Mouse (Mus musculus) NIH3T3 (cell line): ENCODE data around the gene Upk3b.

Experiments
- DNase-seq: peaks from one replicate; pipeline ENCODE4 v3.0.0-alpha.2; 2012; ENCODE audit warnings: low read depth

Gene Upk3b

DNA sequence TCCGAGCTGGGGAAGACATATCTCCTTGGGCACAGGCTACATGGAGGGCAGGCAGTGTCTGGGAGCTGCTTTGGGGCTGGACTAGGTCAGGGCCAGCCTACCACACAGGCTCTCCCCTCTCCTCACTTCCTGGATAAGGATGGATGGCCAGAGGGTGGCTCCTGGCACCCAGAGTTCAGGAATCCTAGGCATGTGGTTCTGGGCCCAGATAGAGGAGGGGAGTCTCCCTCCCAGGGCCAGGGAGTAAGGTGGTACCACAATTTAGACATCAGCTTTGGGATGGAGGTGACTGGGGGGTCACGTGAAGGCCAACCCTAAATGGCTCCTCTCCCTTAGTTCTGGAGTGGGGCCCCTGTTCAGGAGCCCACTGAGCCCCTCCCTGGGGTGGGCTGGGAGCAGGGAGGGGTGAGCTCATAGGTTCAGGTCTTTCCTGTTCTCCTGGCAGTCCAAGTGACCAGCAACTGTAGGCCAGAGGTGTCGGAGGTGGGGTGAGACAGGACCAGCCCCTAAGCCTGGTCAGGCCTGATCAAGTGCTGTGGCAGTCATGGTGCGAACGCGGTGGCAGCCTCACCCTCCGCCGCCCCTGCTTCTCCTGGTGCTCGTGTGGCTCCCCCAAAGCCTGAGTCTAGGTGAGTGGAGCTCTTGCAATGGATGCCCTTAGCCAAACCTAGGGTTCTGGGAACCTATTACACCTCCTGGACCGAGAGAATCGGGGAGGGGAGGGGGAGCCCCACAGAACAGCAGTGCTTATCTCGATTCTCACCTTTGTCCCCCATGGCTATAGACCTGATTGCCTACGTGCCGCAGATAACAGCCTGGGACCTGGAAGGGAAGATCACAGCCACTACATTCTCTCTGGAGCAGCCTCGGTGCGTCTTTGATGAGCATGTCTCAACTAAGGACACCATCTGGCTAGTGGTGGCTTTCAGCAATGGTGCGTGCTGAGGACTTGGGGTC is at the start of gene Upk3b:
TSS of gene Upk3b (plus strand) at position 239 of the 957 bp plus-strand sequence.
- no peak for DNase-seq

DNA sequence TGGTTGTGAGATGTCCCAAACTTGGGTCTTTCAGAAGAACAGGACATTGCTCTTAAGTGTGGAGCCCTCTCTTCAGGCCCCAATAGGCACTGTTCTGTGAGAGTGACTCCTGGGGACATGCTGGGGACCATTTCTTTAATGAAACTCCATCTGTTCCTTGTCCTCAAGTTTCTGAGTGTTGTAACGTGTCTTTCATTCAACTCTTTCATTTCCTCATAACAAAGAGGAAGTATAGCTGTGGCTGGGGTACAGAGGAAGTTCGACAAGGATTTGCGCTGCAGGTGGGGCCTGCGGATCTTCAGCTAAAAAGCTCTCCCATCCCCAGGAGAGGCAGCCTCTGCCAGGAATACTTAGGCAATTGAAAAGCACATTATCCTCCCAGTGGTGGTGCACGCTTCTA is 47.7 kb upstream of the Upk3b start:
- DNase-seq: no peak

DNA sequence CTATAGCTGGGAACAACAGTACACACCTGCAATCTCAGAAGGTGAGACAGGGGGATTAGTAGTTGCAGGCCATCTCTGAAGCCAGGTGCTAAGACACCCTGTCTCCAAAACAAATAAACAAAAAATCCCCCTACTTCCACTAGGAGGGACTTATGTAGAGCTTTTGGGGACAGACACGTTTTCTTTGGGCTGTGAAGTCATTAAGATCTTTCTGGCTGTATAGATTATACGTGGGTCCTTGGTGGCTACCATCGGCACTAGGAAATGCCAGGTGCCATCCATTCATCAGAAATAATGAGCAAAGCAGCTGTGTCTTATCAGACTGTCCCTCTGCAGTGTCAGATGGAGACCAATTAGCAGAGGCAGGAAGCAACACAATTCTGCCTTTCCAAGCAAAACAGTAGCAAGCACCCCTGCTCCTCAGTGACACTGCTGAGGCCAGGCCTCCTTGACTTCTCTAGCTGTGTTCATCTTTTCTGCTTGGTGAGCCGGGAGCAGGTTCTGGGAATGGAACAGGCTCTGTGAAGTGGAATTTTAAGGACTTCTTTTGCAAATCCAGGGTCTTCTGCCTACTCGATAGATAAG is 44.8 kb upstream of the Upk3b start:
- no peak for DNase-seq

DNA sequence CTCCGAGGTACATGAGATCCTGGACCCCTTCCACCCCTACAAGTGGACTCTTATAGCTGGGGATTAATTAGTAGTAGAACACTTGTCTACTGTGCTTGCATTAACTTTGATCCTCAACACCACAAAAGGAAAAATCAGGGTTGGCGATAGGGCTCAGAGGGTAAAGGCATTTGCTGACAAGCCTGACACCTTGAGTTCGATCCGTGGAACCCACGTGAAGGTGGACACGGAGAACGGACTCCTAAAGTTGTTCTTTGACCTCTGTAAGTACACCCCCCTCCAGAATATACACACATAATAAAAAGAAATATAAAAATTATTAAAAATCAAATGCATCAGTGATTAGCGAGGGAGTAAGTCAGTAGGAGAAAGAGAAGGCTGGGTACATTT is 44.0 kb upstream of the Upk3b start:
- DNase-seq: no peak

DNA sequence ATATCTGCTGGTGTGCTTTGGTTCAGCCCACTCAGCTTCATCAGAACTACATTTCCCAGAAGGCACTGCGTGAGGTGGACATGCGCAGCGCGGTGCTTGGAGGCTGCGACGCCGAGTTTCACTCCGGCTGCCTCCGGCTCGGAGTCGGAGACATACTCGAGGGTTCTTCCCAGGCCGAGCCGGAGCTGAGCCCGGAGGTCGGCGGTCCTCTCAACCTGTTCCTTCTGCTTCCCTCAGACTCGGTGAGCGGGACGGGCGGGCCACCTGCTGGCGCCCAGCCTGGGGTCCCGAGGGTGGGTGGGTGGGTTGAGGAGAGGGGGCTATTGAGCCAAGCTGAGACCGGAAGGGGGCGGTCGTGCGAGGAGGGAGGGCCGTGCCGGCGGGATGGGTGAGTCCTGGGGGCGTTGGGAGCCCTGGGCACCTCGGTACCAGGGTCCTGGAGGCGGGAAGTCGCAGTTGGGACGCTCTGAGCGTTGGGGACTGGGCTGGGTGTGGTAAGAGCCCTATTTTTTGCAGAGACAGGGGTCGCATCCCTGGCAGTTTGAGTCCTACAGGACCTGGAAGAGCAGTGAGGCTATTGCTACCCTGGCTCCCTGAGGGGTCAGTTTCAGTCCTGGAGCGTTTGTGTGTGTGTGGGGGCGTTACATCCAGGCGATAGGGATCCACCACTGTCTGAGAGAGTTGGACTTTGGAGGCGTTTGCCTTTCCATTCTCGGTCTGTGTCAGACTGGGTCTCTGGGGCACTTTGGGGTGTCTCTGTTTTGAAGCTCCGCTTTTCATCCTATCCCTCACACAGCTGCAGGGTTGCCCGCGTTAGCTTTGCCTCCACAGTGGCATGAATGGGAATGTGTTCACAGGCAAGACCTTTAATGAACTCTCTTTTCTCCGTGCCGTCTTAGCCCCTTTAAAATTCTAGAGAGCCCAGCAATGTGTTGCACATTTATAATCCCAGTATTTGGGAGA is 43.3 kb upstream of the Upk3b start, which contains the start of gene Dtx2:
TSS of gene Dtx2 (plus strand) at position 76 of the 963 bp plus-strand sequence.
- DNase-seq: peak; percentile 95

DNA sequence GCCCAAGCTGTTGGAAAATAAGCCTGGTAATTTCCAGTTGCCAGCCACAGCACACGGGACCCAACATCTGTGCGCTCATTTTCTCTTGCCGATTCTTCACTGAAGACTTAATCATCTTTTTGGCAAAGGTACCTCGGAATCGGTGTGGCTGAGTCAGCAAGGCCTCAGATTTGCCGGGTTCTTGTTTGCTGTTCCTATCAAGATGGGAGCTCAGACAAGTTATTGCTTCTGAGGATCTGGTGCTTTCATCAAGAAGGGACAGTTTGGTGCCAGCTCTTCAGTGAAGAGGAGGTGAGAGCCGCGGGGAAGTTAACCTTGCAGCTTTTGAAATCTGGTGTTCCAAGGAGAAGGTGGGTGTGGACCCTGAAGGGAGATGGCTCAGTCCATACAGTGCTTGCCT is 42.1 kb upstream of the Upk3b start:
- DNase-seq: peak; percentile 70

DNA sequence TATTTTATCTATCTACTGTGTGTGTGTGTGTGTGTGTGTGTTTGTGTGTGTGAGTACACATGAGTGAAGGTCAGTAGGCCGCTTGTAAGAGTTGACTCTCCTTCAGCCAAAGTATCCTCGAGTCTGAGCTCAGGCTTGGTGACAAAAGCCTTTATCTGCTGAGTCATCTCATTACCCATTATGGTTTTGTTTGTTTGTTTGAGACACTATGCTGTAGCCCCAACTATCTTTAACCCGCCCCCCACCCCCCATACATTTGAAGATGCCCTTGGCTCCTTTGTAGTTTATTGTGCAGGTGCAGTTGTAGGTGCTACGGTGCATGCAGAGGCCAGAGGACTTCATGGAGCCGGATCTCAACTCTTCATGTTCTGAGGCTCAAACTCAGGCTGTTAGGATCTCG is 37.1 kb upstream of the Upk3b start:
- DNase-seq: no peak

DNA sequence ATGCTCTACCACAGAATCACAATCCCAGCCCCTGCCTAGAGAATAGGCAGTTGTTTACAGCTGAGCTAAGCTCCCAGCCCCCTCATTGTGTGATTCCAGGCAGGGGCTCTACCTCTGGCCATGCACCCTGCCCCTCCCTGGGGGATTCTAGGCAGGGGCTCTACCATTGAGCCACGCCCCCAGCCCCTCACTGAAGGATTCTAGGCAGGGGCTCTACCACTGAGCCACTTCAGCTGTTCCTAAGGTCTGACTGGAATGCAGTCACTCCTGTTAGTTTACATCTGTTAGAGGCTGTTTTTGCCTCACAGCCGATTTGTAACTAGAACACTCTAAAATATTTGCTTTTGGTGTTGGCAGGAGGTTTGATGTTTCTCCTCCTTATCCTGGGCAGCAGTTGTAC is 36.0 kb upstream of the Upk3b start:
- no peak for DNase-seq

DNA sequence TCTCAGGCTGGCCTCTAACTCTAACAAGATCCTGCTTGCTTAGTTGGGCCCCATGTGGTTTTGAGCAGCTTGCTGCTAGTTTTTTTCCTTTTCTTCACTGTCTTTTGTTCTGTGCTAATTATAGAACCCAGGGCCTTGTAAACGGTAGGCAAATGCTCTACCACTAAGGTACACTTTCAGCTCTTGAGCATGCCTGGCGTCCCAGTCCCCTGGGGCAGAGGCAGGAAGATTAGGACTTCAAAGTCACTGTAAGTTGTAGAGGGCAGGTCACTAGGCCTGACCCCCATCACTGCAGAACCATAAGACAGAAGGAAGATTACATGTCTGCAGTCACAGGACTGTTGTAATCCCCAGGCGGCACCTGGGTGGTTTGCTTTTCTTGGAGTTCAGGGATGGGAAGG is 35.5 kb upstream of the Upk3b start:
- DNase-seq: no peak

DNA sequence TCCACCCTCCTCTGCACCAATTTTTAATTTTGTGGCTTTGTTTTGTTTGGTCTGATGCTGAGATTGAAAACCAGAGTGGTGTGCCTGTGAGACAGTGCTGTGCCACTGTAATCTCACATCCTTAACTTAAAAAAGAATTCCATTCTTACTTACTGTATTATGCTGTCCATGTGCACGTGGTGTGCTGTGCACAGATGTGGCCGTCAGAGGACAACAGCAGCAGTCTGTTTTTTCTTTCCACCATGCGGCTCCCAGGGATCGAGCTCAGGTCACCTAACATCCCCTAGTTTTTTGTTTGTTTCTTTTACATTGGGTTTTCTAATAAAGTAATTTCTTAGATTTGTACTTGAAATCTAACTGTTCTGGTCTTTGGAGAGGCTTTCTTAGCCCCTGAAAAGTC is 33.8 kb upstream of the Upk3b start:
- DNase-seq: no peak

DNA sequence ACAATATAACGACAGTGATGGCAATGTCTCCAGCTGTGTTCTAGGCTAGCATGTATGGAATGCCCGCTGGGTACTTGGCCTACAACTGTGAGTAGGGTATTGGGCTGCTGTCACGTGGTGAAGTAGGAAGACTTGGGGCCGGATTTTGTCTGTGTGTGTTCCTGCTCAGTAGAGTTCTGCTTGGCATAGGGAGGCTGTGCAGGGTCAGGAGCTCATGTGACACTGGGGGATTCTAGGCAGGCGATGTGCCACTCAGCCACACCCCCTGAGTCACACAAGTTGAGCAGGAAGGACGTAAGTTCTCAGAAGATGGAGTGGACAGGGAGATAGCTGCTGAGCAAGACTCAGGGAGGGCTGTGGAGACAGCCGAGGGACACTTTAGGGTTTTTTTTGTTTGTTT is 30.6 kb upstream of the Upk3b start:
- DNase-seq: peak; percentile 28

DNA sequence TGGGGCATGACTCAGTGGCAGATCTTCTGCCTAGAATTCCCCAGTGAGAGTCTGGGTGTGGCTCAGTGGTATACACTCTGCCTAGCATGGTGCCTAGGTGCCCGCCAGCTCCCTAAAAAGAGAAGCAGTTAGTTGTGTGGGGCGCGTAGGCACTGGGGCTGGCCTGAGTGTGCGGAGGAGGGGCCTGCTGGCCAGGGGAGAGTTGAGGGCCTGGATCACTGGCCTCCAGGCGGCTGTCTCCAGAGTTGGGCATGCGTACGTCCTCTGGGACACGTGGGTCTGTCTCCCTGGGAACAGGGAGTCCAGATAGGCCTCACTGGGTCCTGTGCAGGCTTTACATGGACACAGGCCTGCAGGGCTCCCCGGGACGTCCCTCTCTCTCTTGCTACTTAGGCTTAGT is 23.4 kb upstream of the Upk3b start:
- DNase-seq: no peak

DNA sequence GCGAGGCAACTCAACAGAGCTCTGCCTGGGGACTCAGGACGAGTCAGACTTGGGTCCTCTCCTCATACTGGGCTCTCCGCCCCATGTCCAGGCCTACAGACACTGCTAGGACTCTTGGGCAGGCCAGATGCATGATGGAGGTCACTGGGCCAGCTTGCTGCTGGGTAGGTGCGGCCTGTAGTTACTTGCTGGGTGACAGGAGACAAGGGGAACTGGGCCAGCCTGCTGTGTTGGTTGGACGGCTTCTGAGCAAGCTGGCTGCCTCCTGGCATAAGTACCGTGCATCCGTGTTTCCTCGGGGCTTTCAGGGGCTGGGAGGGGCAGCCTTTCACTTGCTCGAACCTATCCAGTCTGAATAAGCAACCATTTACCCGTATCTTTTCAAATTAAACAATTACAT is 22.7 kb upstream of the Upk3b start:
- no peak for DNase-seq

DNA sequence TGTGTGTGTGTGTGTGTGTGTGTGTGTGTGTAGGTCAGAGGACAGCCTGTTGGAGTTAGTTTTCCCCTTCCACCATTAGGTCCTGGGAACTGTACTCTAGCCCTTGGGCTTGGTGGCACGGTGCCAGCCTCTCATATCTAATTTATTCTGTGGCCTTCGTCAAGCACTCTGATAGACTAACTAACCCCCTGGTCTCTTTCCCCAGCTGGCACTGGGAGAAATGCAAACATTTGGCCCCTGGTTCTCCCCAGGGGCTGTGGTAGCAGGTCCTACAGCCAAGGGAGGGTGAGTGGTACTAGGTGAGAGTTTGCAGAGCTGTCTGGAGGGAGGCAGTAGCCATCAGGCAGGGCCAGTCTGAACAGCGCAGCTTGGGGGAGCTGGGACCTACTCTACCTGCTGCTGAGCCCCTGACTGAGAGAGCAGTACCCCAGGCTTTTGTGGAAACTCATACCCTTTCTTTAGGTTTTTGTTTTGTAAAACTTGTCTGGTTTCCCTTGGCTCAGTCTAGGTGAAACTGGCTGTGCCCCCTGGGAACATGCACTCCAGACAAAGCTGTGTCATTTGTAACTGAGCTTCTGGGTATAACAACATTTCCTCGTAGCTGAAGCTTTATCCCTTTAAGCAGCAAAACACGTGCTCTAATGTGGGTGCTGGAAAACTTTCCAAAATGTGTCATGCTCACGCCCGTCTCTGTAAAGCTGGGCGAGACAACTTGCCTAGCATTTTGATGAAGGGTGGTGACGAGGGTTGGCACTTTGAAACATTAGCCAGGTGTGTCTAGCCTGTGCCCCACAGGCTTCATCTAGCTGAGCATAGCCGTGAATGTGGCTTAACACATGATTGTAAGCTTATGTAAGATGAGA is 22.1 kb upstream of the Upk3b start:
- DNase-seq: no peak

DNA sequence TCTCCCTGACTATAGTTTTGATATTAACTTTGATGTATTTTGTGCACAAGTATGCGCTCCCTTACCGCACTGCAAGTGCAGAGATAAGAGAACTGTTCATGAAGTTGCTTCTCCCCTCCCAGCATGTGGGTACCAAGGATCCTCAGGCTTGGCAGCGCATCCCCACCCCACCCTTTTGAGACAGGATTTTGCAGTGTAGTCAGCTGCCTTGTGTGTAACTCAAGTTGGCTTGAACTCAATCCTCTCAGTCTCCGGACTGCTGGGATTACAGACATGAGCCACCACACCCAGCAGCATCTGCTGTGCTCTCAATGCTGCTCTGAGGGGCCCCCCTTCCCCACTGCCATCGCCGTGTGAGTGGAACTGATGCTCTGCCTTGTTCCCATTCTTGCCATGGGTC is 21.0 kb upstream of the Upk3b start:
- no peak for DNase-seq

DNA sequence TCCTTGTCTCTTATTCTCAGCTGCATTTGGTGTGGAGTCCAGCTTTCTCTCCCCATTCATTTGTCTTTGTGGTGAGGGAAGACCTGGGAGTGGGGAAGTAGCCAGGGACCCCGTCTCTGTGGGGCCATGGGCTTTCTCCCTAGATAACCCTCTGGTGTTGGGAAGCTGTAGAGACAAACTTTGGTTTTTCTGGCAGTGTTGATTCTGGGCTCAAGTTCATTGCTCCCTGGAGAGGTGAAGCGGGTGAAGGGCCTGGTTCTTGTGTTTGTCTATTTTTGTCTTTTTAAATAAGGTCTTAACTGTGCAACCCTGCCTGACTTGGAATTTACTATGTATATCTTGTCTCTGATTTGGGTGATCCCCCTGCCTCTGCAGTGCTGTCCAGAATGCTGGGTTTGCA is 19.6 kb upstream of the Upk3b start:
- DNase-seq: no peak

DNA sequence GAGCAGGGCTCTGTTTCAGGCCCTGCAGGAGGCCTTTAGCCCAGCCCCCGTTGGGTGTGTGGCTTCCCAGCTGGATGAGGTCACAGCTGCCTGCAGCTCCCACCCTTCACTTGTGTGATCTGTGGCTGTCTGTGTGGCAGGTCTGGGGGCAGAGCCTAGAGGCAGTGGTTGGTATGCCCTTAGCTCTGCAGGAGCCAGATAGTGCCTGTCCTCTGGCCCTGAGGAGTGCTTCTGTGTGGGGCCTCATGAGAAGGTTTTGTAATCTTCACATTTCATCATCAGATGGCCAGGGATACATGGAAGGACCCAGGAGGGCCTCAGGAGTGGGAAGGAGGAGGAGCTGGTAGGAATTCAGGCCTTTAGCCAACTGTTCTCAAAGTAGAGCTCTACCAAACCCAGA is 18.4 kb upstream of the Upk3b start:
- peak; percentile 66 for DNase-seq

DNA sequence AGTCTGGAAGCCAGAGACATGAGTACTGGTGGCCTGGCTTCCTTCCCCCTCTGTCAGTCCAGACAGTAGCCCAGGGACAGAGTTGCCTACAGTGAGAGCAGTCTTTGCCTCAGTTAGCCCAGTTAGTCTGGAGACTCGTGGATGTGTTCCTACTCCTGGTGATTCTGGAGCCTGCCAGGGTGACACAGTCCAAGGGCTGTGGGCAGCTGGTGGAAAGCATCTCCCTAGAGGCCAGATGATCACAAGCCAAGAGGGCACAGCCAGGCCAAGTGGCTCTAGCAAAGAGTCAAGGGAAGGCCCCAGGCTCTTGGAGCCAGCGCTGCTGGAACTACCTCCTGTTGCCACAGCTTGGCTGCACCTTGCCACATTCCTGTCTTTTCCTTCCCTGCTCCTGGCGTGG is 12.6 kb upstream of the Upk3b start:
- DNase-seq: no peak

DNA sequence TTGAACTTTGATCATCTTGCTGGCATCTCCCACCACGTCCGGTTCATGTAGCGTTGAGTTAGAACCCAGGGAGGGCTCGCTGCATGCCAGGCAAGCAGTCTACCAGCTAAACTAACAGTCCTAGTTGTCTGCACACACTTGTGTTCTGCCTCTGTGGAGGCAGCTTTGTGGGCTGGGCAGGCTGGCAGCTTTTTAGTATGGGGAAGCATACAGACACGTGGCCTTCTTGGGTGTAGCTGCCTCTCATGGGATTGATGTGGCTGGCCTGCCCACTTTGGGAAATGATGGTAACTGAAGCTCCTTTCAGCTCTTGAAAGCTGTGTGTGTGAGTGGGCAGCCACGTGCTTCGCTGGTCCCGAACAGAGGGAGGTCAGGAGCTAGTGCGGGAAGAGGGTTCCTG is 11.4 kb upstream of the Upk3b start:
- no peak for DNase-seq

DNA sequence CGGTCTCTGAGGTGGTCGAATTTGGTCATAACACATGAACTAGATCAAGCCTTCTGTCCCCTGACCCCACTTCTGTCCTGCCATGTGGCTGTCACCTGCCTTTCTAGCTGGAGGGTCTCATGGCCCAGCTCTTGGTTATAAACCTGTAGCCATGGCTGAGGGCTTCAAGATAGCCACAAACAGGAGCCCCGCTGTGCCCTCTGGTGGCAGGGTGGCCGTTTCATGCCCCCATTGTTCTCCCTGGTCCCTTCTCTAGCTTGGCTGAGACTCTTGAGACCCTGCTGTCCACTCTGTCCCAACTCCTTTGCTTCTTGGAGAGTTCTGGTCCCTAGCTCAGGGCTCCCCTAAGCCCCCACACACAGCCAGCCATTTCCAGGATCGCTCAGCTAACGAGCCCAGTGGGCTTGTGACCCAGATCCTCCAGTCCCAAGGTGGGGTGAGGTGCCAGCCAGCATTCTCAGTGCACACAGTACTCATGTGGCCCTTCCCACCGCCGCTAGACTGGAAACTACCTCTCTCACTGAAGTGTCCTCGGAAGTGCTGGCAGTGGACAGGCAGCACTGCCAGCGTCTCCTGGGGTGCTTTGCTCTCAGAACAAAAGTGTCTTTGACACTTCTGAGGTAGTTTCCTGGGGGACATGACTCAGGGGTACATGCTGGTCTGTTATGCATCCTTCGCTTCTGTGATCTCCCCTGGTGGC is 10.5 kb upstream of the Upk3b start:
- DNase-seq: no peak

DNA sequence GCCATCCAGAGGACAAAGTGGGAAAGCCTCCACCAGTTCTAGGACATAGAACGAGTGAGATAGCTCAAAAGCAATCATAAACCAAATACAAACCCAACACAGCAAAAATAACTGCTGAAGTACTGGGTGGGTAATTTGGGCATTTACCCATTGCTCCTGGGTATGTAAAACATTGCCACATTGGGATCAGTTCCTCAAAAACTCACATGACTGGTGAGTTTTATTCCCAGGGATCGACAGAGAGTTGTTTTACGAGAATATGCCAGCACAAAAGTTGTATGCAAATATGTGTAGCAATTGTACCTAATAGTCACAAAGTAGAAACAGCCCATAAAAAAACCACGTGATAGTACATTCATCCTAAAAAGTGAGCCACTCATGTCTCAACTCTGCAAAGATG is 3.4 kb upstream of the Upk3b start:
- no peak for DNase-seq
